Mouse (Mus musculus): Measurements from ENCODE around the gene Dnmt3a.
A peak's percentile ranks its signal among the peaks of the same experiment; 100 is the strongest.

Dnmt3a gene

GRCm38 (mm10) chr12:3881474-3881873 lies 75.7 kb downstream of the Dnmt3a start:
- DNase-seq (ENCODE audit: low spot score) = no peak

GRCm38 (mm10) chr12:3884892-3885493 lies 79.2 kb downstream of the Dnmt3a start:
- DNase-seq (ENCODE audit: low spot score) = no peak

GRCm38 (mm10) chr12:3886601-3887000 lies 80.8 kb downstream of the Dnmt3a start:
- no peak for DNase-seq (ENCODE audit: low spot score)

GRCm38 (mm10) chr12:3887515-3888325 lies 81.9 kb downstream of the Dnmt3a start:
- no peak for DNase-seq (ENCODE audit: low spot score)

GRCm38 (mm10) chr12:3889875-3890635 lies 84.2 kb downstream of the Dnmt3a start:
- no peak for DNase-seq (ENCODE audit: low spot score)

GRCm38 (mm10) chr12:3890753-3891751 lies 85.2 kb downstream of the Dnmt3a start:
- DNase-seq (ENCODE audit: low spot score) = peak; percentile 48

- peak; percentile 56 for DNase-seq (ENCODE audit: low spot score)
These were observed 86.0 kb downstream of the Dnmt3a start for GRCm38 (mm10) chr12:3891779-3892239.

GRCm38 (mm10) chr12:3892240-3893059 lies 86.6 kb downstream of the Dnmt3a start:
- no peak for DNase-seq (ENCODE audit: low spot score)

GRCm38 (mm10) chr12:3893335-3893734 lies 87.5 kb downstream of the Dnmt3a start:
- no peak for DNase-seq (ENCODE audit: low spot score)

GRCm38 (mm10) chr12:3894525-3894924 lies 88.7 kb downstream of the Dnmt3a start:
- DNase-seq (ENCODE audit: low spot score) = no peak

- DNase-seq (ENCODE audit: low spot score) = peak; percentile 62
These were observed 91.3 kb downstream of the Dnmt3a start for GRCm38 (mm10) chr12:3897057-3897545.

GRCm38 (mm10) chr12:3898811-3899210 lies 93.0 kb downstream of the Dnmt3a start:
- no peak for DNase-seq (ENCODE audit: low spot score)

GRCm38 (mm10) chr12:3905436-3905835 lies 99.6 kb downstream of the Dnmt3a start:
- no peak for DNase-seq (ENCODE audit: low spot score)

GRCm38 (mm10) chr12:3906308-3906707 lies 100.5 kb downstream of the Dnmt3a start:
- DNase-seq (ENCODE audit: low spot score) = no peak

- DNase-seq (ENCODE audit: low spot score) = no peak
These were observed 101.2 kb downstream of the Dnmt3a start for GRCm38 (mm10) chr12:3907008-3907407.

- no peak for DNase-seq (ENCODE audit: low spot score)
These were observed 101.6 kb downstream of the Dnmt3a start for GRCm38 (mm10) chr12:3907418-3907817.

- no peak for DNase-seq (ENCODE audit: low spot score)
These were observed 104.8 kb downstream of the Dnmt3a start for GRCm38 (mm10) chr12:3910466-3911093.

- no peak for DNase-seq (ENCODE audit: low spot score)
These were observed 106.1 kb downstream of the Dnmt3a start for GRCm38 (mm10) chr12:3911831-3912348.

GRCm38 (mm10) chr12:3915852-3916251 lies 110.0 kb downstream of the Dnmt3a start:
- DNase-seq (ENCODE audit: low spot score) = no peak

Data from T-cell, adult 2 months (primary cell).